Mouse (Mus musculus): ENCODE measurements around the gene Sh3gl1.
"Not testable (repeated sequence)": the region's sequence is repeated elsewhere in the genome, so short reads cannot be mapped to it uniquely, and the experiment has no call there.

The Sh3gl1 gene

DNA sequence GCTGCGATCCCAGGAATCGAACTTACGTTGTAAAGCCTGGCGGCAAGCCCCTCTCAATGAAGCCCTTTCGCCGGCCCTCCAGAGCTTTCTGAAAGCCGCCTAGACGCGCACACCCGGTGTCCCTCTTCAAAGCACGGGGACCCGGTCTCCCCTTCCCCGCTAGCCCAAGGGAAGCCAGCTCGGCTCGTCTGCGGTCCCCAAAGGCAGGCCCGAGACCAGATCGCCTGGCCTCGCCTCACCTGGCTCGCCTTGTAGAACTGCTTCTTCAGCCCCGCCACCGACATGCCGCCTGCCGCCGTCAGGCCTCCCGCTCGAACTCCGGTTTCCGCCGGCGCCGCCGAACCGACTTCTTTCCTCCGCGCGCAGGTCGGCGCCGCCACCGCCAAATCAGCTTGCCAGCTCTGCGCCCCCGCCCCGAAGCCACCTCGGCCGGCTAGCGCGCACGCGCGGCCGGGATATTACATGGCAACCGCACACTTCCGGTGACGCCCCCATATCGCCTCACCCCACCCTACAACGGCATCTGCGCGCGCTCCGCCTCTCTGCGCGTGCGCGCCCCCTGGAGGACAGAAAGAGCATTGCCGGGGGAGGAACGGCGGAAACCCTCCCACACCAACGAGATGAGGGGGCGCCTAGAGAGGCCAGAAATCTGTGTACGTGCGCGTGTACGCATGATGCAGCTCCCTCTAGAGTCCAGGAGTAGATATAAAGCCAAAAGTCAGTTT, at the start of gene Sh3gl1:
Sh3gl1 (minus strand) TSS at position 460 of the 725 bp plus-strand sequence.
- peak; percentile 99 to 100 for DNase-seq (ENCODE audit: low spot score in 2 of 2)

DNA sequence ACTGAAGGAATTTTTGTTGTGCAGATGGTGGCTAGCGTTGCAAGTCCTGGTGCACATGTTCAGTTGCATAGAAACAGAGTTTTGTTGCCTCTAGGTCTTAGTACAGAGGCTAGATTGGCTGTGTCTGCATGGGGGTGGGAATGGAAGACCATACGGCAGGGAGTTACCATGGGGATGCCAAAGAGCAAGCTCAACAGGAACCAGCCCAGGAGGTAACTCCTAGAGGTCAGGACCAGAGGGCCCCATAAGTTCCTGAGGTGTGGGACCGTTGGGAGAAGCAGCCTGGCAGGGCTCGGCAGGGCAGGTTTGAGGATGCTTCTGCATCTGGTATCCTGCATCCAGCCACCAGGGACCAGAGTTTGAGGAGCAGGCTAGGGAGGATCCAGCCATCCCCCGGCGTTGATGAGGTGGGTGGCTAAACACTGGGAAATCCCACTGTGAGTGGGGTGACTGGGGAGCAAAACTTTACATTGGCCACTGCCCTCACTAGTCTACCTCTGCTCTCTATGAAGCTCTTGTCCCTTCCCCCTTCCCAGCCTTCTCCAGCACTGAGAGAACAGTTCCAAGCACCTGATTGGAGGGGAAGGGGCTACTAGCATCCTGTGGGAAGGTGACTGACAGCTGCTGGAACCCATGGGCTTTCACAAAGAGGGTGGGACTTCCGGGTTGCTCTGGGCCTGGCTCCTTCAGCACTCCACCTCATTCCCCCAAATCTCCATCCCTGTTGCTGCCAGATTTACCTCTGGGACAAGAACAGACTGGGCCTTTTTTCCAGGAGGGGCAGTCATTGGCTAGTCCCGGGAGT, 44.5 kb upstream of the Sh3gl1 start:
- DNase-seq (ENCODE audit: low spot score in 2 of 2): peak; percentile 45 to 46

DNA sequence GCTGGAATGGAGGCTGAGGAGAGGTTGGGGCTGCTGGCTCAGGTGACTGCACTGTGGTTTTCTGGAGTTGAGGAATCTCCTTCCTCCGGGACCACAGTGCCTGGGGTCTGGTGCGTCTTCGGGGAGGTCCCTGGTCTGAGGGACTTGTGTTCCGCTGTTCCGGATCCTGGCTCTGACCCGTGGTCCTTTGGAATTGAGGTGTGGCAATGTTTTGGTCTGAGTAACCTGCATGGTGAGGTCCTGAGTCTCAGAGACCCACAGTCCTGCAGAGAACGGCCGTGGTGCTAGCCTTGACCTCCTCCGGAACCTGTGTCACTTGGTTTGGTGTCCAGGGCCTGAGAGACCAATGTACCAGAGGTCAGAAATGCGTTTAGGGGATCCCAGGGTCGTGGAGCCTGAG, 43.5 kb upstream of the Sh3gl1 start:
- DNase-seq (ENCODE audit: low spot score in 2 of 2): peak in 1 of 2 experiments; percentile 23

DNA sequence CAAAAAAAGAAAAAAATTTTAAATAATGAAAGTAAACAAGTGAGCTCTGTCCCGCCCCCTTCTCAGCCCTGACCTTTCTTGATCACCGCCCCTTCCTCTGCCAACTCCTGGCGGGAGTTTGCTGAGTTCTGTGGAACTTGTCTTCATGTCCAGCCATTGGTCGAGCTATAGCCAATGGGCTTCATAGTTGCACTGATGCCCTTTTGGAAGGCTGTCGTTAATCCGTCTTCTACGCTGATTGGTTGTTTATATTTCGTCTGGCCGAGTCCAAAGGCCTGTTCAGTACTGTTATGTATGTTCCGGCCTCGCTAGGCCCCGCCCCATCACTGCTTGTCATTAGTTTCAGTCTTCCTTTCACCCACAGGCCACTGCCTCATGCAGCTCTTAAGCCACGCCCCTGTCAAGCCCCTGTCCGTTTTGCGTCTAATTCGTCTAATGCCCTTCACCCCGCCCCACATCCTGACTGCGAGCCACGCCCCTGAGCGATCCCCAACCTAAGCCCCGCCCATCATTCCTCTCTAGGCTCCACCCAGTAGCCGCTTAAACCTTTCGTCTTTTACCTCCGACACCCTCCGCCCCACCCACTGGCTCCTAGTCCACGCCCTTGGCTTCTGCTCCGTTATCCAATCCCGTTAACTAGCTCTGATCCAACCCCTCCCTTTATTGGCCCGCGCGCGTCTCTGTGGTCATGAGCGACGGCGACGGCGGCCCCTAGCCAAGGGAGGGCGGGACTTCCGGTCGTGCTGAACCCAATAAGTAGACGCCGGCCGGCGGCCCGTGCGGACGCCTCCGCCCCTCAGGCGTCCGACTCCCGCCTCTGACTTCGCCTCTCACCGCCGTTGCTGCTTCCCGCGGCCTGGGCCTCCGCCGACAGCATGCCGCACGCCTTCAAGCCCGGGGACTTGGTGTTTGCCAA, 42.7 kb upstream of the Sh3gl1 start, which contains the start of gene Hdgfl2:
Hdgfl2 (plus strand) TSS at position 755 of the 916 bp plus-strand sequence.
- peak; percentile 99 for DNase-seq (ENCODE audit: low spot score in 2 of 2)

DNA sequence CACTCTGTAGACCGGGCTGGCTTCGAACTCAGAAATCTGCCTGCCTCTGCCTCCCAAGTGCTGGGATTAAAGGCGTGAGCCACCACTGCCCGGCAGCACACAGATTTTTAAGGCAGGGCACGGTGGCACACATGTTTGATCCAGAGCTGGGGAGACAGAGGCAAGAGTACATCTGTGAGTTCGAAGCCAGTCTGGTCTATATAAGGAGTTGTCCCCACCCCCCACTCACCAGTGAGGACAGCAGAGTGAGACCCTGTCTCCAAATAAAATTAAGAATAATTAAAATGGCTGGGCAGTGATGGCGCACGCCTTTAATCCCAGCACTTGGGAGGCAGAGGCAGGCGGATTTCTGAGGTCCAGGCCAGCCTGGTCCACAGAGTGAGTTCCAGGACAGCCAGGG, 41.9 kb upstream of the Sh3gl1 start:
- DNase-seq (ENCODE audit: low spot score in 2 of 2): not testable (repeated sequence)

DNA sequence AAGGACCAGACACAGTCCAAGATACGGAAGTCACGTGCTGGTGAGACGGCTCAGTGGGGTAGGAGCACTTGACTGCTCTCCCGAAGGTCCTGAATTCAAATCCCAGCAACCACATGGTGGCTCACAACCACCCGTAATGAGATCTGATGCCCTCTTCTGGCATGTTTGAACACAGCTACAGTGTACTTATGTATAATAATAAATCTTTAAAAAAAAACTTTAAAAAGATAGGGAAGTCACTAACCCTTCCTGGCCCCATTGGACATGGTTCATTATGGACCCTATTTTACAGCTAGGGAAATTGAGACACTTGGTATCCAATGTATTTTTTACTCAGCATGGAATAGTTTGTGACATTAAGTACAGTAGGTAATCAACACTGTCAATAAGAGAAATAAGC, 41.1 kb upstream of the Sh3gl1 start:
- no peak for DNase-seq (ENCODE audit: low spot score in 2 of 2)

DNA sequence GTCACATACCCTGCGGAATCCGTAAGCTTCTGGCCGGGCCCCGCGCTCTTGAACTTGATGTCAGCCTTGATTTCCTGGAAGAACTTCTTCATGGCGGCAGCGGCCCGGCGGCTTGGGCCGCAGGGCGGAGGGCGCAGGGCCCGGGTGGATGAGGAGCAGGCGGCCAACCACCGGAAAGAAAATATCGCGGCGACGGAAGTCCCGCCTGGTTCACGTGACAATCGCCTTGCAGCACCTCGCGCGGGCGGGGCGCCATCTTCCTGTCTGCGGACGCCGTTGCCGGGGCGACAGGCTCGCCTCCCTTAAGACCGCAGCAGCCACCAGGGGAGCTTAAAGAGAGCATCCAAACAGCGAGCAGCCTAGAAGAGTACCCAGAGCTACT, 38.4 kb upstream of the Sh3gl1 start, which contains the start of gene Ubxn6:
Ubxn6 (minus strand) TSS at position 202 of the 382 bp plus-strand sequence.
- DNase-seq (ENCODE audit: low spot score in 2 of 2): peak; percentile 98 to 99

DNA sequence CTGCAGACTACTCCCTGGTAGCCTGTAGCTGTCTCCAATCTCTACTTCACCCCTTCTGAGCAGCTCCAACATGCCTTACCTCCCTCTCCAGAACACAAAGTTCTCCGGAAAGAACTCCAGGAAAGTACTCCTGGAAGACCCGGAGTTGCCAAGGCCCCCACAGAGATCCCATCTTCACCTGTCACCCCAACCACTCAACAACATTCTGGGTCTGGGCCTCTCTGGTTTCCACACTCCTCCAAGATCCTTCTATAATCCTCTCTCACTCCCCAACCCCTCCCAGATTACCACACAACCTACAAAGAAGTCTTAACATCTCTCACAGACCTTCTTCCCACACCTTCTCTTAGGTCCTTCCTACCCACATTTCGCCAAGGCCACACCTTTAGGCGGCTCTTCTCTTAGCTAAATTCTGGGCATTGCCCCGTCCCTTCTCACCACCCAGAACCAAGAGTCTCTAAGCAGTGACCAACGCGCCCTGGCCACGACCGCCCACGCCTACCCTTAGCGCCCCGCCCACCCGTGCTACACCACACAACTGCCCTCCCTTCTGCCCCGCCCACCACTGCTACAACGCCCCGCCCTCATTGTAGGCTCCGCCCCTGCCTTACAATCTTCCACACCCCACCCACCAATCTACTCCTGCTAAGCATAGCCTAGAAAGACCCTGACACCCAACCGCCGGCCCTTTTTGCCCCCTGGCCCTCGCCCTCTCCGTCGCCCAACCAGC, 37.8 kb upstream of the Sh3gl1 start:
- peak; percentile 58 to 65 for DNase-seq (ENCODE audit: low spot score in 2 of 2)

DNA sequence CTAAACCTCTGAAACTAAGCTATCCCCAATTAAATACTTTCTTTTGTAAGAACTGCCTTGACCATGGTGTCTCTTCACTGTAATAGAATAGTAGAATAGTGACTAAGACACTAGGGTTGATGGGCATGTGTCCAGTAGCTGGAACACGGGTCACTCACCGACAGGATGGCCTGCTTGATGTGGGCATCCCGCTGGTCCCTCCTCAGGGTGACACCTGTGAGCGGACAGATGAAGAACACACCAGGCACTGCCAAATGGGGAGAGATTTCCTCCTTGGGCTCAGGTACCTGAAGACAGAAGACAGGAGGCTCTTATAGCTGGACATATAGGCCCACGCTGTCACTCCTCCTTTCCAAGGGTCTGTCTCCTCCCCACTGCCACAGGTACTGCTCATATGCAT, 35.8 kb upstream of the Sh3gl1 start:
- no peak for DNase-seq (ENCODE audit: low spot score in 2 of 2)

DNA sequence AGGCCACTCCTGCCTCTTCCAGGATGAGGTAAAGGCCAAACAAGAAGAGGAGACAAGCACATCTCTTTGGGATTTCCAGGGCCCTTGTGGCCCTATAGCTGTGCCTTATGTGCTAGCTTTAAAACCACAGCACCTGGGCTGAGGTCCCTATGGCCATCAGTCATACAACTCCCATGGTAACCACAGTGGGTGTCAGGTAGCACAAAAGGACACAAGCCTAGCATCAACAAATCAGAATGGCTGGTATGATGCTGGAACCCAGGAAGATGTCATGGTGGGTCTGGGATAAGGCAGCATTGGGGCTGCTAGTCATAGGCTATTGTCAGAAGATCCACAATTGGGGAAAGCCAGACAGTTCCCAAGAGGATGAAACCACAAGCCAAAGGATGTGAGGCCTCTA, 34.7 kb upstream of the Sh3gl1 start:
- no peak for DNase-seq (ENCODE audit: low spot score in 2 of 2)

DNA sequence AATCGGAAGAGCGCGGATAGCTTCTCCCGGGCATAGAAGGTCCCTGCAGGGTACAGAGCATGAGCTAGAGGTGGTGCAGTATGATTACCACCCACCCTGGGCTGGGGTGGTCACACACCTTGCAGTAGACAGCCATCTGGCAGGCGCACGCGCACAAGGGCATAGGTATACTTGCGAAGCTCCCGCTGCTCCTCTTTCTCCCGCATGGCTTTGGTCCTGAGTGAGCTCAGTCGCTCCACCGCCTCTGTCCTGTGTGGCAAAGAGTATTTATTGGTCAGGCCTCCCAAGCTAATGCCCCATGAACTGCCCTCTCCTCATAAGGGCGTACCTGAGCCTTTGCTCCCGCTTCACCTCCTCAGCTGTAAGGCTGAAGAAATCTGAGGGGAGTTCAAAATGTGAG, 32.6 kb upstream of the Sh3gl1 start:
- DNase-seq (ENCODE audit: low spot score in 2 of 2): no peak

DNA sequence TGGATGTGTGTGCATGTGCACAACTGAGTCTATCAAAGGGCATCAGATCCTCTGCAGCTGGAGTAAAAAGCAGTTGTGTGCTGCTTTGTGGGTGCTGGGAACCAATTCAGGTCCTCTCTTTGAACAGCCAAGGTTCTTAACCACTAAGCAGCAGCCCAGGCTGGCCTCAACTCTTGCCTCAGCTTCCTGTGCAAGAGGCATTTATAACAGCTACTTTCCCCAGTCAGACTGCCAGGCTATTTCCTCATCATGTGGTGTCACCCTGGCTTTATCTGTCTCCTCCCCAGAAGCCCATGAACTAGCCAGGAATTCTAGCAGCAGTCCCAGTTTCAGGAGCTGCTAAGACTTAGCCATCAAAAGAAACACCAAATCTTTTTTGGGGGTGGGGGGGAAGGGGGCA, 30.0 kb upstream of the Sh3gl1 start:
- DNase-seq (ENCODE audit: low spot score in 2 of 2): no peak

DNA sequence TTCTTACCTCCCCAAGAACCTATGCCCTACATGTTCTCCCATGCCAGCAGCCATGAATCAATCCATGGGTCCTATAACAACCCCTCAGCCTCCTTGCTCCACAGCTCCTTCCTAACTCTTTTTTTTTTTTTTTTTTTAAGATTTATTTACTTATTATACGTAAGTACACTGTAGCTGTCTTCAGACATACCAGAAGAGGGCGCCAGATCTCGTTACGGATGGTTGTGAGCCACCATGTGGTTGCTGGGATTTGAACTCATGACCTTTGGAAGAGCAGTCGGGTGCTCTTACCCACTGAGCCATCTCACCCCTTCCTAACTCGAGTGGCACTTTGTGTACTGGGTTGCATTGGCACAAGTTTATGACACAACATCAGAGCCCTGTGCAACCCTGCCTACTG, 29.3 kb upstream of the Sh3gl1 start:
- not testable (repeated sequence) for DNase-seq (ENCODE audit: low spot score in 2 of 2)

DNA sequence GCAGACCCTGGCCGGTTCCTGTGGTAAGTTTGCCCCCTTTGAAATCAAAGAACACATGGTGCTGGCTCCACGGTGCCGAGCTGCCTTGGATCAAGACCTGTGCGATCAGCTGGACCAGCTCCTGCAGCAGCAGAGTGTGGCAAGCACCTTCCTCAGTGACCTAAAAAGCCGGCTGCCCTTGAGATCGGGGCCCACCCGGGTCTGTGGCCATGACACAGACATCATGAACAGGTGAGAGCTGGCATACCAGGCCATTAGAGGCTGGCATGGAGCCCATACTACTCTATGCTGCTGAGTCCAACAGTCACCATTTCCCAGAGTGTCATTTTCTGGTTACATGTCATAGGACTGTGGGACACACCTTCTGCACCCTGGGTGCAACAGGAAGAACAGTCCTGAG, 25.6 kb upstream of the Sh3gl1 start:
- DNase-seq (ENCODE audit: low spot score in 2 of 2): no peak

DNA sequence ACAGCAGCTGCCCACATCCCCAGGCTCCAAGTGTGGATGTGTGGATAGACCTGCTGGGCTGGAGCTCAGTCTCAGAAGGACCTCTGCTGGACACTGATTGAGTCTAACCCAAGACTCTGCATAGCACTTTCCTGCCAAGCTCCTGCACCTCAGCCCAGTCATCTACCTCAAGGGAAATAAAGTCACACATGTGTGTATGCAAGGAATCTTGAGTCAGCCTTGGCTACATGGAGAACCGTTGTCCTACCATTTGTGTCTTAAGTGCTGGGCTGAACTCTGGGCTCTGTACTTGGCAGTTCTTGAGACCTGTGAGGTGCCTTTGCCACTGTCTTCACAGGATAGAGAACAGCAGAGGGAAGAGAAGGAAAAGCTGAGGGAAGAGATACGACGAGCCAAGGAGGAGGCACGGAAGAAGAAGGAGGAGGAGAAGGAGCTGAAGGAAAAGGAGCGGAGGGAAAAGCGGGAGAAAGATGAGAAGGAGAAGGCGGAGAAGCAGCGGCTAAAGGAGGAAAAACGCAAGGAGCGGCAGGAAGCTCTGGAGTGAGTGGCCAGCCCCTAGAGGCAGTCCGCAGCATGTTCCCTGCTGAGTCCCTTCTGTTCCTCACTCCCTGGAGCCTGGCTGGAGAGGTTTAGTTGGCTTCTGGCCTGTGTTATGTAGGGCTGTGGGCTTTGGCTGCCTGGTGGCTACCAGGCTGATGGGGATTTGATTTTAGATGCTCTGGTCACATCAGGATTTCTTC, 21.1 kb upstream of the Sh3gl1 start:
- DNase-seq (ENCODE audit: low spot score in 2 of 2): no peak

DNA sequence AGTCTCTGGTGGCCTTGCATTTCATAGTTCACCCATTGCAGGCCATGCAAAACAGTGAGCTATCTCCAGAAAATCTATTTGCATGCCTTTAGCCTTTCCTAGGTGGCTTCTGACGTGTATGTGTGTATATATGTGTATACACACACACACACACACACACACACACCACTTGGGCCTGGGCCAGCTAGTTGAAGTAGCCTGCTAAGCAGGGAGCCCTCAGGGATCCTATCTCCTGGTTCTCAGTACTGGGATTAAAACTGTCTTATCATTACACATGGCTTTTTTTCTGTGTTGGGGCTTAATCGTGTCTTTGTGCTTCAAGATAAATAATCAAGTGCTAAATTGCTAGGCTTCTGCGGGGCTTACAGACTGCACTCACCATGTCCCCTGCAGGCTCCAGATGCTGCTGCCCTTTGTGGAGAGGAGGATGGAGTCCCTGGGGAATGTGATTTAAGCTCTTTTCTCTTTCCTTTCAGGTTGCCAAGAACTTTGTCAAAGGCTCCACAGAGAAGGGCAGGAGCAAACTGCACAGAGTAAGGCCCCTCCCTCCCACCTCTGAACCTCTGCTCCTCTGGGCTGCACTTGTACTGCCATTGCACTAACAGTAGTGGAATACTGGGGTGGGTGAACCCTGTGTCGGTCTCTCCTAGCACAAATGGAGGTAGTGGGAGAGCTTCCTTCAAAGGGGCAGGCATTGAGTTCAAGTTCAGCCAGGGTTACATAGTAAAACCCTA, 19.7 kb upstream of the Sh3gl1 start:
- DNase-seq (ENCODE audit: low spot score in 2 of 2): no peak

DNA sequence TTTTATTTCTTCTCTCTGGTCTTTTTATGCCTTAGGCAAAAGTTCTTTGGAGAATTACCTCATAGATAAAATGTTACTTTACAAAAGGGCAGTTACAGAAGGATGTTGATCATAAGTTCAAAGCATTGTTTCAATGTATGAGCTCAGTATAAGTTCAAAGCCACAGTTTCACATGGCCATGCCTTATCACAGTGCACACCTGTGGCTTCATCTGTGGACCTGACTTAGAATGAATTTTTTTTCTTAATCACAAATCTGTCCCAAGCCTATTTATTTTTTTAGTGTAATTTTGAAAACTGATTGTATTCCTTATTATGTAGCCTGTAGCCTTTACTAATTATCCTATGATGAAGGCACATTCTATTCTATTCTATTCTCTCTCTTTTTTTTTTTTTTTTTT, 18.5 kb upstream of the Sh3gl1 start:
- DNase-seq (ENCODE audit: low spot score in 2 of 2): no peak

DNA sequence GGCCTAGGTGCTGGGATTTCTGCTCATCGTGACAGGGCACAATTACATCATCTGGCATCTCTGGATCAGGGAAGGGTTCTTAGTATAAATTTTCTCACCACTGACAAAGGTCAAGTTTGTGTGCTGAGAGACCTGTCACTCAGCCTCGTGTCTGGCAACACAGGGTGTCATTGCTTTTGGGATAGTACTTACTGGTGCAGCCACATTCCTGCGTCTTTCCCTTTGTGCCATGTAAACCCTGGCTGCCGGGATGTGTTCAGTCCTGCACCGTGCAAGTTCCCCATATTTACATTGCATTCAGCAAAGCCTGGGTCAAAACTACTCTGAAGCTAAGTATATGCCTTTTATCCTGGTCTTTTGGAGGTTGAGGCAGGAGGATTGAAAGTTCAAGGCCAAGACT, 14.9 kb upstream of the Sh3gl1 start:
- DNase-seq (ENCODE audit: low spot score in 2 of 2): no peak

DNA sequence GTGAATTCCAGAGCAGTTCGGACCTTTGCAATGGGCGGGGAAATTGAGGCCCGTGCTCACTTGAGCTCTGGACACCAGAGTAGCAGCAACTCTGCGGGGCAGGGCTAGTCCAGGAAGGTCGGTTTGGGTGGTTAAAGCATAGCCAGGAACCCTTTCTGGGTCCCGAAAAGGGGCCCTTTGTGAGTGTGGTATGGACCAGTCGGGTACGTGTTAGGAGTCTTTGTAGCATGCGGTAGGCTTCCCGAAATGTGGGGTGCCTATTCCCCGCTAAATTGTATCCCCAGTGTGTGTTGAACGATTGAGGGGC, 4.4 kb upstream of the Sh3gl1 start:
- no peak for DNase-seq (ENCODE audit: low spot score in 2 of 2)

Data from right cerebral cortex, adult 2 months (tissue).